Mouse (Mus musculus) adrenal gland (tissue): Measurements from ENCODE around the gene Psmb8.
"Not testable (repeated sequence)": the region's sequence is repeated elsewhere in the genome, so short reads cannot be mapped to it uniquely, and the experiment has no call there.

ENCODE experiments used
- intact Hi-C: fragments of 180-260 bp; cut with DNase I; formaldehyde crosslinking; loops from one replicate; pipeline ENCODE4 v1.15.1; 2025

Gene Psmb8

DNA sequence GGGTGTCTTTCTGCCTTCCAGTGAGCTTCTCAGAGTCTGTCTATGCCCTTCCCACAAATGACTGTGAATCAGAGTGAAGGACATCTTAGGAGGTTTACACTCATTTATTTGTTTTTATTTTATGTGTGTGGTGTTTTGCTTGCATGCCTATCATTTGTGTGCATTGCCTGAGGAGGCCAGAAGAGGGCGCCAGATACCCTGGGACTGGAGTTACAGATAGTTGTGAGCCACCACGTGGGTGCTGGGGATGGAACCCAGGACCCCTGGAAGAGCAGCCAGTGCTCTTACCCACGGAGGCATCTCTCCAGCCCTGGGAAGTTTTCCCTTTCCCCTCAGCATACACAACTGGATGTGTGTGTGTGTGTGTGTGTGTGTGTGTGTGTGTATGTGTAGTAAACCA lies 12.2 kb downstream of the Psmb8 start:
- intact Hi-C loops: no loop called here

- intact Hi-C loops: no loop called here
Measured at GRCm38 (mm10) chr17:34210599-34210998, 13.1 kb downstream of the Psmb8 start.

GRCm38 (mm10) chr17:34211746-34212365 lies 14.3 kb downstream of the Psmb8 start:
- intact Hi-C loops: no loop called here

DNA sequence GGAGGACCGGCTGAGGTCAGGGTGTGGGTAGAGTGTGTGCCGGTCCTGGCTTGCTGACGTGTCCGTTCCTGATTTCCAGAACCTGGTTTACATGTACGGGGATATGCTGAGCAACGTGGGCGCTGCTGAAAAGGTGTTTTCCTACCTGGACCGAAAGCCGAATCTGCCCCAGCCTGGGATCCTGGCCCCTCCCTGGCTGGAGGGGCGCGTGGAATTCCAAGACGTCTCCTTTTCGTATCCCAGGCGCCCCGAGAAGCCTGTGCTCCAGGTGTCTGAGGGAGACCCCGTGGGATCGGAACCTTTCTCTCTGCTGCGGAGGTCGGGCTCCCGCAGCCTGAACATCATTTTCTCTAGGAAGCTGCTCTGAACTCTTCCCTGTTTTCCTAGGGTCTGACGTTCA lies 16.4 kb downstream of the Psmb8 start:
- intact Hi-C loops: no loop called here

GRCm38 (mm10) chr17:34215176-34215575 lies 17.7 kb downstream of the Psmb8 start:
- intact Hi-C loops: loop anchor here (5.0 kb wide), 1 partner anchor 43 kb away; no protein-coding TSS in a partner anchor

GRCm38 (mm10) chr17:34217216-34217928 lies 19.9 kb downstream of the Psmb8 start:
- intact Hi-C loops: loop anchor here (5.0 kb wide), 1 partner anchor 45 kb away; no protein-coding TSS in a partner anchor

GRCm38 (mm10) chr17:34217986-34218385 lies 20.5 kb downstream of the Psmb8 start:
- intact Hi-C loops: loop anchor here (5.0 kb wide), 1 partner anchor 46 kb away; no protein-coding TSS in a partner anchor

- intact Hi-C loops: loop anchor here (5.0 kb wide), 1 partner anchor 46 kb away; no protein-coding TSS in a partner anchor
Measured at GRCm38 (mm10) chr17:34218675-34219074, 21.2 kb downstream of the Psmb8 start.

DNA sequence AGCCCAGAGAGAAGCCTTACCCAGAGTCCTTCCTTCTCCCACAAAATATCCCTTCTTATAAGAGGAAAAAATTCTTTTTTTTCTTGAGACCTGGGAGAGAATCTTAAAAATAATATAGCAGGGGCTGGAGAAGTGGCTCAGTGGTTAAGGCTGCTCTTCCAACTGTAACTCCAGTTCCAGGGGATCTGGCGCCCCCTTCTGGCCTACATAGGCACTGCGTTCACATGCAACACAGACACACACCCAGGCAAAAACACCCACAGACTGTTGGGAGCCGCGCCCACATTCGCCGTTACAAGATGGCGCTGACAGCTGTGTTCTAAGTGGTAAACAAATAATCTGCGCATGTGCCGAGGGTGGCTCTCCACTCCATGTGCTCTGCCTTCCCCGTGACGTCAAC lies 21.6 kb downstream of the Psmb8 start:
- intact Hi-C loops: loop anchor here (5.0 kb wide), 1 partner anchor 47 kb away; no protein-coding TSS in a partner anchor

DNA sequence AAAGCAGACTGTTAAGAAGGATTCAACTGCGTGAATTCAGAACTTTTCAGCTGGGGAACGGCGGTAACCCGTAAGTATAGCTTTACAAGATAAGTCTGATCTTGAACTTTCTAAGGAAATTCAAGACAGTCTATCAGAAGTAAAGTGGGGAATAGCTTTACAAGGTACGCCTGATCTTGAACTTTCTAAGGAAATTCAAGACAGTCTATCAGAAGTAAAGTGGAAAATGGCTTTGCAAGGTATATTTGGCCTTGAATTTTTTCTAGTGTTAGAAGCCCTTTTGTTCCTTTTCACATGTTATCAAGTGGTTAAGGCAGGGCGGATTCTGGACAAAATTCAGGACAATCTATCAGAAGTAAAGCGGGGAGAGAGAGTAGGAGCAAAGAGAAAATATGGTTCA lies 22.3 kb downstream of the Psmb8 start:
- intact Hi-C loops: loop anchor here (5.0 kb wide), 1 partner anchor 48 kb away; no protein-coding TSS in a partner anchor

GRCm38 (mm10) chr17:34220401-34220800 lies 22.9 kb downstream of the Psmb8 start:
- intact Hi-C loops: not testable (repeated sequence)

DNA sequence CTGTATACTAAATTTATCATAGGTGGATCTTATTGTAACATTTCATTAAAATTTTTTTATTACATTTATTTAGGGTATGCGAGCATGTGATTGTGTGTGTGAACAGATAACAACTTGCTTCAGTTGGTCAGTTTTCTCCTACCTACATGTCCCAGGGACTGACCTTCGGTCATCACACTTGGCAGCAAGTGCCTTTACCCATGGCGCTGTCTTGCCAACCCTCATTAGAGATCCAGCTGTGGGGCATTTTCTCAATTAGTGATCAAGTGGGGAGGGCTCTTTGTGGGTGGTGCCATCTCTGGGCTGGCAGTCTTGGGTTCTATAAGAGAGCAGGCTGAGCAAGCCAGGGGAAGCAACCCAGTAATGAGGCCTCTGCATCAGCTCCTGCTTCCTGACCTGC lies 27.3 kb downstream of the Psmb8 start:
- intact Hi-C loops: no loop called here

DNA sequence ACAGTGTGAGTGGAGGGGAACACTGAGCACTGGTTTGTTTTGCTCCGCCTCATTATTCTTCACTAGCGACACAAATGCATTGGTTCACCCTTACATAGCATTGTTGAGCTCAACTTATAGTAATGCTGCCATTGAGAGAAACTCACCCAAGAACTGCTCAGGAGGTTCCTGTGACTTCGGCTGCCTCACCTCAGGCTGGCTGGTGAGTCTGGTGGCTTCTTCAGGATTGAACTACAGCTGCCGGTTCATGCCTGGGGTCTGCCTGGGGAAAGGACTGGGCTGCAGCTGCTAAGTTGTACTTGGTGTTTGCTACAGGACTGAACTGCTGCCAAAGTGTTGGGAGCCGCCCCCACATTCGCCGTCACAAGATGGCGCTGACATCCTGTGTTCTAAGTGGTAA lies 27.9 kb downstream of the Psmb8 start:
- intact Hi-C loops: no loop called here

- intact Hi-C loops: not testable (repeated sequence)
Measured at GRCm38 (mm10) chr17:34225911-34226310, 28.4 kb downstream of the Psmb8 start.

DNA sequence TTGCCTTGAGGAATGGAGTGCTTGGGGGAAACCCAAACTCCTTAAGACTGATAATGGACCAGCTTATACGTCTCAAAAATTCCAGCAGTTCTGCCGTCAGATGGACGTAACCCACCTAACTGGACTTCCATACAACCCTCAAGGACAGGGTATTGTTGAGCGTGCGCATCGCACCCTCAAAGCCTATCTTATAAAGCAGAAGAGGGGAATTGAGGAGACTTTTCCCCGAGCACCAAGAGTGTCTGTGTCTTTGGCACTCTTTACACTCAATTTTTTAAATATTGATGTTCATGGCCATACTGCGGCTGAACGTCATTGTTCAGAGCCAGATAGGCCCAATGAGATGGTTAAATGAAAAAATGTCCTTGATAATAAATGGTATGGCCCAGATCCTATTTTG lies 33.5 kb downstream of the Psmb8 start:
- intact Hi-C loops: loop anchor here (10.0 kb wide), 1 partner anchor 156 kb away; no protein-coding TSS in a partner anchor

GRCm38 (mm10) chr17:34232021-34232420 lies 34.5 kb downstream of the Psmb8 start:
- intact Hi-C loops: loop anchor here (10.0 kb wide), 1 partner anchor 157 kb away; no protein-coding TSS in a partner anchor

GRCm38 (mm10) chr17:34234926-34235325 lies 37.4 kb downstream of the Psmb8 start:
- intact Hi-C loops: loop anchor here (1.0 to 10.0 kb wide), 3 partner anchors 30 to 160 kb away; no protein-coding TSS in a partner anchor

DNA sequence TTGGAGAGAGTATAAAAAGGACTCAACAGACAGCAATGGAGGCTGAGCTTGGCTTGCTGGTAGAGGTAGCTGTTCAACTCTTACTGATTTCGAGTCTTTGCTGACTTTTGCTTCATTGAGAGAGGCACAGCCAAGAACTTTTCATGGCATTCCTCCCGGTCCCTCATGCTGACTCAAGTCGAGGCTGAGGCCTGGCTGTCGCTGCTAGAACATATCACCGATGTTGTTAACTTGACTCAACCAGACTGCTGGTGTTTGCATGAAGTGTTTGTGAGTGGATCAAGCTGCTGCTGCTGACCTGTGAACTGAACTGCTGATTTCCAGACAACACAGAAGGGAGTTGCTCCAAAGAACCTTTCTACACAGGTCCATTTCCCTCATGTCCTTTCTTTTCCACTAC lies 39.2 kb downstream of the Psmb8 start:
- intact Hi-C loops: loop anchor here (10.0 kb wide), 1 partner anchor 162 kb away; no protein-coding TSS in a partner anchor

DNA sequence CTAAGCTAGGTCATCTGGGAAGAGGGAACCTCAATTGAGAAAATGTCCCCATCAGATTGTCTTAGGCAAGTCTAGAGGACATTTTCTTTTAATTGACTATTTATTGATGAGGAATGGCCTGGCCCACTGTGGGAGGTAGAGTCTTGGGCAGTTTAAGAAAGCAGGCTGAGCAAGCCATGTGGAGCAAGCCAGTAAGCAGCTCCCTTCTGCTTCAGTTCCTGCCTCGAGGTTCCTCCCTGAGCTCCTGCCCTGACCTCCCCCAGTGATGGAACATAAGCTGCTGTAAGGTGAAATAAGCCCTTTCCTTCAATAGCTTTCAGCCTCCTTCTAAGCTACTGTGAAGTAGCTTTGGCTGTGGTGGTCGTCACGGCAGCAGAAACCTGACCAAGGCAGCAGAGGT lies 40.2 kb downstream of the Psmb8 start:
- intact Hi-C loops: loop anchor here (10.0 kb wide), 1 partner anchor 163 kb away; no protein-coding TSS in a partner anchor

- intact Hi-C loops: loop anchor here (10.0 kb wide), 1 partner anchor 164 kb away; no protein-coding TSS in a partner anchor
Measured at GRCm38 (mm10) chr17:34238706-34239105, 41.2 kb downstream of the Psmb8 start, which contains the start of gene H2-Ob. TSS of gene H2-Ob (plus strand) at chr17:34238903.

DNA sequence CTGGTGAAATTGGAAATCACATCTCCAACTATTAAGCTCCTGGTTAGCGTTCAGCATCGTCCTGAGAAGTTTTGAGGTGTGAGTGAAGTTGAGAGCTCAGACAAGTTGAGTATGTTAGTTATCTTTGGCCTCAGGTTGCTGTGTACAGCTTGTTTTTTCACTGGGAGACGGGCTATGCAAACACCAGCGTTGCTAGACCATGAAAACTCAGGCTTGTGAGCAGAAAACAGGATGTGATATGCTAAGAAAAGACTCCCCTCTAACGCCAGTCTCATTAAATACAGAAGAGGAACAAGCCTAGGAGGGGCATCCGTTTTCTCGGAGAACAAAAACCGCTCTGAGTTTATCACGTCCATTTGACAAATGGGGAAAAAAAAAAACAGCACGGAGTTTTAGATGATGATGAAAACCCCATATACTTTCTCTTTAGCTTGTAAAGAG lies 42.1 kb downstream of the Psmb8 start:
- intact Hi-C loops: loop anchor here (10.0 kb wide), 1 partner anchor 165 kb away; no protein-coding TSS in a partner anchor

DNA sequence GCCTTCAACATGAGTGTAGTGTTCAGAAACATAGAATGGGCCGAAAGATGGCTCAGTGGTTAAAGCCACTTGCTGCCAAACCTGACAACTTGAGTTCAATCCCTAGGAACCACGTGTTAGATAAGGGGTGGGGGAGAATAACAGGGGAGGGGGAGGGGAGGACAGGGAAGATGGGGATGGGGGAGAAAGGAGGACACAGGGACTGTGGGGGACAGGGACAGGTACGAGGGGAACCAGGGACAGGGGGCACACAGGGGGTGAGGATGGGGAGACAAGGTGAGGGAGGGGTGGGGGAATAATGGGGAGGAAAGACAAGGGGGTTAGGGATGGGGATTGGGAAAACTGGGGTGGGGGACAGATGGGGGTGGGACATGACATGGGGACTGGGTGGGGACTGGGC lies 42.8 kb downstream of the Psmb8 start:
- intact Hi-C loops: no loop called here
